Mouse (Mus musculus): ENCODE measurements at regions not wholly inside any gene's neighbourhood (a gene's known extent, or its start where the extent isn't known, plus 50 kb on each side); places are given as distances from the start of the nearest gene placed in this dataset.

DNA sequence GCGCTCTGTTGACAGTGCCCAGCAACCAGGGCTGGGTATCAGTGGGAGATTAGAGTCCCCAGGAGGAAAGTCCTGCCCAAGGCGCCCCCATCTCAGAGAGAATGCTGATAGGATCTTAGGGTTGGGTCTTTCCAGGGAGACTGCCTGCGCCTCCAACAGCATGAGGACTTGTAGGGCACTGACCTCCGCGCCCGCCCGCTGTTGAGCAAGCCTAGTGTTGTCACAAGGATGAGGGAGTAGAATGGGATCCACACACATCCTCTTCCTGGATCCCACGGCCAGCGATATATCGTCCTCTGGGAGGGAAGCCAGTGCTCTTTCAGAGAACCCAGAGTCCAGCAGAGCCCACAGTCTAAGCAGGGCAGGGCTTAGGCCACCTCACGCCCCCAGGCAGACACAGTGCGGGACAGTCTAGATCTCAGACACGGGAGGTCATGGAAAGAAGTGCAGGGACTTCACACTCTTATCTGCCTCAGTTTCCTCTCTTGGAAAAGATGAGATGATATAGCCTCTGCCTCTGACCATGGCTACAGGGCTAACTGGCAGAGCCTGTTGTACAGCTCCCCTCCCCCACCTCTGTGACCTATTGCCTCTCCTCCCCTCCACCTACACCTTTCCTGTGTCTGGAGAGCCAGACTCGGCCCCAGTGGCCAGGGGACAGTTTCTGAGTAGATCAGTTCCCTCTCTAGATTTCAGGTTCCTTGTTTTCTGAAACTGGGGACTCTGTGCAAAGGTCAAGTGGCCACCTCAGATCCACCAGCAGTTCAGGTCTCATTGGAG lies 52.0 kb upstream of the Dusp5 start:
- DNase-seq (ENCODE audit: low spot score) (no peak), ATAC-seq (ENCODE audit: insufficient read depth, low FRiP score, low TSS enrichment) (no peak)
- Histone ChIP-seq H3K27ac (ENCODE audit: low read depth, low read length) (no peak overlapping the region), H3K36me3 (ENCODE audit: control insufficient read depth, insufficient read depth, low read length) (no peaks in the 10 kb centered on the region), H3K4me2 (ENCODE audit: low read depth) (no peak overlapping the region), H3K9ac (ENCODE audit: low read length) (no peak overlapping the region), H3K27me3 (ENCODE audit: control insufficient read depth, insufficient read depth, low read length) (no peaks in the 10 kb centered on the region), H3K4me3 (ENCODE audit: low read depth, low read length) (no peak overlapping the region), H3K4me1 (ENCODE audit: control insufficient read depth, insufficient read depth, low read length) (no peaks in the 10 kb centered on the region), H3K9me3 (ENCODE audit: control insufficient read depth, low read length) (no peaks in the 10 kb centered on the region)
- 84% methylated on average over 14 of the region's 14 CpGs for WGBS

DNA sequence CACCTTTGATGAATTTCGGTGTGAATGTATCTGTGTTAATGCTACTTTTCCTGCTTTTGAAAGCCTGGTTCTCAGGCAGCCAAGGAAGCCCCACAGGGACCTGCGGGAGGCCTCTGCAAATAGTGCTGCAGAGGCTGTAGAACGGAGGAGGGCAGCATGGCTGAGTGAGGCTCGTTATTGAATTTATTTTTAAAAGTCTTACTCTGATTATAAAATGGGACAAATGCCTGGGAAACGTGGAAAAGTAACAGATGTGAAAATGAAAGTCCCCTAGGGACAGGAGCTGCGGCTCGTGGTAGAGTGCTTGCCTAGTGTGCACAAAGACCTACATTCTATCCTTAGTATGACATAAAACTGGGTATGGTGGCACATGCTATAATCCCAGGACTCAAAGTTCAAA lies 59.7 kb upstream of the Dusp5 start:
- H3K9me3 ChIP-seq (ENCODE audit: control insufficient read depth, low read length) = no peaks in the 10 kb centered on the region
- WGBS = 64% methylated on average over 7 of the region's 7 CpGs
- ATAC-seq (ENCODE audit: insufficient read depth, low FRiP score, low TSS enrichment) = no peak

DNA sequence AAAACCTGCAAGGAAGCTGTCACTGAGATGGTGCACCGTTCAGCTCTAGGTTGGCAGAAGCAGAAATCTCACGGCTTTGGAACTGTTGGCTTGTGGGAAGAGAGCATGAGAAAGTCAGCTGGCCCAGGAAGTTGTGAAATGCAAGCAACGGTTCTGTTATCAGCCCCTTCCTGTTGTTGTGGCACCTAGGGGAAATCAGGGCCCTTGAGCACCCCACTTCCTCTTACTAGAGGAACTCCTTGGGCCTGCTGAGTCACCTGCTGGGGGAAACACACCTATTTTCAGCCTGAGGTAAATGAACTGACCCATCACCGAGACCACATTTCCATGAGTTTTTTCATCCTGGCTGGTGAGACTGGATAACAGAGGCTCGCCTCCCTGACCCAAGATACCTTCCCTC lies 64.2 kb upstream of the Dusp5 start:
- Histone ChIP-seq H3K9me3 (ENCODE audit: control insufficient read depth, low read length) (no peaks in the 10 kb centered on the region), H3K27me3 (ENCODE audit: control insufficient read depth, insufficient read depth, low read length) (no peaks in the 10 kb centered on the region), H3K4me2 (ENCODE audit: low read depth) (no peak overlapping the region), H3K36me3 (ENCODE audit: control insufficient read depth, insufficient read depth, low read length) (no peaks in the 10 kb centered on the region), H3K4me1 (ENCODE audit: control insufficient read depth, insufficient read depth, low read length) (peaks cover 6% of the 10 kb centered on the region; the same call in 1 of the 2 replicates), H3K4me3 (ENCODE audit: low read depth, low read length) (no peak overlapping the region), H3K9ac (ENCODE audit: low read length) (no peak overlapping the region), H3K27ac (ENCODE audit: low read depth, low read length) (no peak overlapping the region)
- DNase-seq (ENCODE audit: low spot score) = no peak
- WGBS = 81% methylated on average over 5 of the region's 5 CpGs
- no peak for ATAC-seq (ENCODE audit: insufficient read depth, low FRiP score, low TSS enrichment)

More for the DNA sequence above, 59.7 kb upstream of the Dusp5 start:
- H3K4me1 ChIP-seq (ENCODE audit: control insufficient read depth, insufficient read depth, low read length) = no peaks in the 10 kb centered on the region
- no peak overlapping the region for H3K27ac ChIP-seq (ENCODE audit: low read depth, low read length)
- H3K9ac ChIP-seq (ENCODE audit: low read length) = no peak overlapping the region
- H3K4me2 ChIP-seq (ENCODE audit: low read depth) = no peak overlapping the region
- no peak overlapping the region for H3K4me3 ChIP-seq (ENCODE audit: low read depth, low read length)
- H3K36me3 ChIP-seq (ENCODE audit: control insufficient read depth, insufficient read depth, low read length) = no peaks in the 10 kb centered on the region
- no peaks in the 10 kb centered on the region for H3K27me3 ChIP-seq (ENCODE audit: control insufficient read depth, insufficient read depth, low read length)
- DNase-seq (ENCODE audit: low spot score) = no peak

DNA sequence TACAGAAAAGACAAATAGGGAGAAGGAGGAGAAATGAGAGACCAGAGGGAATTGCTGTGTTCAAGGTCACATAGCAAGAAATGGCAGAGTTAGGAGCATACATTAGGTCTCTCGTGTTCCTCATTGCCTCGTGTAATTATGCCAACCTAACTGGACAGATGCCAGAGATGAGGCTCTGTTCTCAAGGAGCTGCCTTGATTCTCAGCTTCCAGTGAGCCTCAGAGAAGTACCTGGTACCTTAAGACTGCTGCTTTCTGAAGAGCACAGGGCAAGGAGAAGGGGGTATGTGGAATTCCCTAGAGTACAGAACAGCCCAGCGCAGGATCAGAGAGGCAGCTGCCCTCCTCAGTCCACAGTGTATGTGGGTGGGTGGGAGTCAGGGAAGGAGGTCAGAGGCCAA lies 64.8 kb upstream of the Dusp5 start:
- H3K4me1 ChIP-seq (ENCODE audit: control insufficient read depth, insufficient read depth, low read length) = peaks cover 6% of the 10 kb centered on the region; the same call in 1 of the 2 replicates
- 94% methylated on average over 3 of the region's 3 CpGs for WGBS
- no peak overlapping the region for H3K9ac ChIP-seq (ENCODE audit: low read length)
- DNase-seq (ENCODE audit: low spot score) = no peak
- H3K9me3 ChIP-seq (ENCODE audit: control insufficient read depth, low read length) = no peaks in the 10 kb centered on the region
- H3K27me3 ChIP-seq (ENCODE audit: control insufficient read depth, insufficient read depth, low read length) = no peaks in the 10 kb centered on the region
- no peak for ATAC-seq (ENCODE audit: insufficient read depth, low FRiP score, low TSS enrichment)
- no peak overlapping the region for H3K4me2 ChIP-seq (ENCODE audit: low read depth)
- H3K4me3 ChIP-seq (ENCODE audit: low read depth, low read length) = no peak overlapping the region
- H3K27ac ChIP-seq (ENCODE audit: low read depth, low read length) = no peak overlapping the region
- H3K36me3 ChIP-seq (ENCODE audit: control insufficient read depth, insufficient read depth, low read length) = no peaks in the 10 kb centered on the region

DNA sequence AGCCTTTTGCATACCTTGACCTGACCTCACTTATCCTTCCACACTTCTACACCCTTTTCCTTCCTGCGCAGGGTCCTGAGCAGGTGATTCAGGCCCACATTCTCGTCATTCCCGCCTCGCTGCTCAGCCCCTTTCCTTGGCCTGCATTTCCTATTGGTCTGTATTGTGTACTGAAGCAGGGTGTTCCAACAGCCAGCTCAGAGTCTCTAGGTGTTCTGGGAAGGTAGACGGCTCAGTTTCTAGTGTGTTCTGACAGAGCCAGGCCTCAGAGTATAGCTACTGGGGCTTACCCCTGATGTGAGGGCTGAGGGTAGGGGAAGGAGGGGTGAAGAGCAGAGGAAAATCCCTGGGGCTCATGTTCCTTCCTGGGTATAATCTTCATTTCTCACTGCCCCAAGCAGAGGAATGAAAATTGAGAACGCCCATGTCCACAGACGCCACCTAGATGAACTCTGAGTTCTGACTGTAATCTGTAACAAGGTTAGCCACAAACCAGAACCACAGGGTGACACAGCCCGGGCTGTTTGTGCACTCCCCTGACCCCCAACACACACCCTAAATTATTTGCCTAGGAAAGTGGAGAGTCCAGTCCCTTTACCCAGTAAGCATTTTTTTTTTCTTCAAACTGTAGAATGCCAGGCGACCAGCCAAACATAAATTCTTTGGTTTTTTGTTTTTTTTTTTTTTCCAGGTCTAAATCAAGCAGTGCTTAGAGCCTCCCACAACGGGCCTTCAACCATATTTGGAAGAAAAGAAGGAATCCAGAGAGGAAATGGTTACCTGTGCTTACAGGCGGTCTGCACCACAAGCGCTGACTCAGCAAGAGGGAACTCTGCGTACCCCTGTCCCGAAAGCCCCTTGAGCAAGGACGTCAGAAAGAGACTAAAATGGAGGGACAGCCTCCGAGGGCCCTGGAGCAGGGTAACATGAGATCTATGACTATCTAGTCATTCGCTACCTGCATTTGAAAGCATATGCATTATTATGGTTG lies 67.6 kb upstream of the Dusp5 start:
- H3K36me3 ChIP-seq (ENCODE audit: control insufficient read depth, insufficient read depth, low read length) = no peaks in the 10 kb centered on the region
- ATAC-seq (ENCODE audit: insufficient read depth, low FRiP score, low TSS enrichment) (no peak), DNase-seq (ENCODE audit: low spot score) (no peak)
- no peaks in the 10 kb centered on the region for H3K9me3 ChIP-seq (ENCODE audit: control insufficient read depth, low read length)
- no peak overlapping the region for H3K9ac ChIP-seq (ENCODE audit: low read length)
- no peak overlapping the region for H3K27ac ChIP-seq (ENCODE audit: low read depth, low read length)
- WGBS = 65% methylated on average over 17 of the region's 17 CpGs
- H3K27me3 ChIP-seq (ENCODE audit: control insufficient read depth, insufficient read depth, low read length) = no peaks in the 10 kb centered on the region
- peaks cover 6% of the 10 kb centered on the region; the same call in 1 of the 2 replicates for H3K4me1 ChIP-seq (ENCODE audit: control insufficient read depth, insufficient read depth, low read length)
- H3K4me2 ChIP-seq (ENCODE audit: low read depth) = no peak overlapping the region
- no peak overlapping the region for H3K4me3 ChIP-seq (ENCODE audit: low read depth, low read length)

DNA sequence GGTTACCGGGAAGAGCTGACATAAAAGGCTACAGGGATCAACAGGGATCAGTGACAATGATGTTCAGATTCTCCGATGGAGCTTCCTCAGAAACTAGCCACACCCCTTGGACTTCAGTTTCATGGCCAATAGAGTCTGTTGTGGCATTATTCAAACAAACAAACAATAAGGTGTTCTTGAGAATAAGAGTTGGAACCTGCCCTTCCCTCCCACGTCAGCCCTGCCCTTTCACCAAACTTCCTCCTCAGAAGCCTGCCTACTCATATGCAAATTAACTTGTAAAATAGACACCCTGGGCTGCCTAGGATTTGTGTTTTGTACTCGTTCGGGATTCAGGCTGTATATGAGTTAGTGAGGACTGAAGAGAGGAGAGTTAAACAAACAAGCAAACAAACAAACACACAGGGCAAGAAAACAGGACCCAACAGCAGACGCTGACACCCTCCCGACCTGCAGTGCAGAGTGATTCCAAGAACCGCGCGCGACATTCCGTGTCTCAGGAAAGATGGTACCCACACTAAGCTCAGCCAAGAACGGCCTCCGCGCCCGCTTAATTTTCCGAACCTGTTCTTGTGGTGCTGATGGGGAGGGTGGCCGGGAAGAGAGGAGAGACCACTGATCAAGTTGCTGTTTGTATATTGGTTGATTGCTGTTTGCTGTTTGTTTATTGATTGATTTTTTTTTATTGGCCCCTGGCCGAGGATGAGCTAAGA lies 68.4 kb upstream of the Dusp5 start:
- Histone ChIP-seq H3K36me3 (ENCODE audit: control insufficient read depth, insufficient read depth, low read length) (no peaks in the 10 kb centered on the region), H3K27me3 (ENCODE audit: control insufficient read depth, insufficient read depth, low read length) (no peaks in the 10 kb centered on the region), H3K9me3 (ENCODE audit: control insufficient read depth, low read length) (no peaks in the 10 kb centered on the region), H3K4me3 (ENCODE audit: low read depth, low read length) (no peak overlapping the region), H3K9ac (ENCODE audit: low read length) (no peak overlapping the region), H3K27ac (ENCODE audit: low read depth, low read length) (no peak overlapping the region), H3K4me1 (ENCODE audit: control insufficient read depth, insufficient read depth, low read length) (peaks cover 6% of the 10 kb centered on the region; the same call in 1 of the 2 replicates), H3K4me2 (ENCODE audit: low read depth) (peak overlapping the region; percentile 24)
- no peak for ATAC-seq (ENCODE audit: insufficient read depth, low FRiP score, low TSS enrichment)
- DNase-seq (ENCODE audit: low spot score) = no peak
- 5% methylated on average over 19 of the region's 19 CpGs for WGBS

DNA sequence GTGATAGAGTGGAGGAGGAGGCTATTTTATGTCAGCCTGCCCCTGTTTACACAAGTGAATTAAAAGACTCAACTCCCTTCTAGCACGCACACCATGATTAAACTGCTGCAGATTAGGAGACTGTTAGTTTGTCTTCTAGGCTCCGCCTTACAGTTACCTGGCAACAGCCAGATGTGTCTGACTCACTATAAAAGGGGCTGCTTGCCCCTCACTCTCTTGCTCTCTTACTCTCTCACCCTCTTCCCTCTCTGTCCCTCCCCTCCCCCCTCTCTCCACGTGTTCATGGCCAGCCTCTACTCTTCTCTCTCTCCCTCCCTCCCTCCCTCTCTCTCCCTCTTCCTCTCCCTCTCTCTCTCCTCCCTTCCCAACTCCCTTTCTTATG lies 69.0 kb upstream of the Smndc1 start:
- DNase-seq (ENCODE audit: low spot score) (no peak), ATAC-seq (ENCODE audit: insufficient read depth, low FRiP score, low TSS enrichment) (no peak)
- H3K27ac ChIP-seq (ENCODE audit: low read depth, low read length) = no peak overlapping the region
- H3K27me3 ChIP-seq (ENCODE audit: control insufficient read depth, insufficient read depth, low read length) = no peaks in the 10 kb centered on the region
- no peak overlapping the region for H3K4me2 ChIP-seq (ENCODE audit: low read depth)
- H3K9me3 ChIP-seq (ENCODE audit: control insufficient read depth, low read length) = no peaks in the 10 kb centered on the region
- 25% methylated on average over 3 of the region's 3 CpGs for WGBS
- H3K36me3 ChIP-seq (ENCODE audit: control insufficient read depth, insufficient read depth, low read length) = no peaks in the 10 kb centered on the region
- no peak overlapping the region for H3K4me3 ChIP-seq (ENCODE audit: low read depth, low read length)
- peaks cover 6% of the 10 kb centered on the region; the same call in 1 of the 2 replicates for H3K4me1 ChIP-seq (ENCODE audit: control insufficient read depth, insufficient read depth, low read length)
- no peak overlapping the region for H3K9ac ChIP-seq (ENCODE audit: low read length)

DNA sequence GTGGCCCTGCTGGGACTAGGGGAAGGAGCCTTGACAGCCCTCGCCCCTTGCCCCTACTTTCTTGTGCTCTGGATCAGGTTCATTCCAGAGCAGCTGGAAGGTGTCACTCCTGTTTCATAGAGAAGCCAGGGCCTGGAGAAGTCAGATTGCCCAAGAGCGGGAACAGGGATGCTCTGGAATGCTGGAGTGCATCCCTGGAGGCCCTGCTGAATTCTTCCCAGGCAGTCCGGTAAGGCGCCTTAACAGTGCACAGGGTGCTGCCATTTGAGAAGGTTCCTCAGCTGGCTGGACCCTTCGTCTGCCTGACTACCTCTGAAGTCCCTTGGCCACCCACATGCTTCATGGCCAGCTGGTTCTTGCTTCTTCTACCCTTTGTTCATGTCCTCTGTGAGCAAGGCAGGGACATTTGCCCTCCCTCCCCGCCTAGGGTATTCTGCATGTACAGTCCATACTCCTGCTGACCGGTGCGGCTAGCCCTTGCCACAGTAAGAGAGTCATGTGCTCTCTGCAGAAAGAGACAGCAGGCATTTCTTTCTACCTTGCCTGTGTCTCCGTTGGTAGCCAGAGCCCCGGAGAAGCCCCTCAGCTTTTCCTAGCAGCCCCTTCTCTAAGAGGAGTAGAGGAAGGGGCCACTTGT lies 68.5 kb upstream of the Smndc1 start:
- H3K4me3 ChIP-seq (ENCODE audit: low read depth, low read length) = no peak overlapping the region
- ATAC-seq (ENCODE audit: insufficient read depth, low FRiP score, low TSS enrichment) = no peak; the same call in 1 of the 2 replicates
- peaks cover 8% of the 10 kb centered on the region; the same call in 1 of the 2 replicates for H3K4me1 ChIP-seq (ENCODE audit: control insufficient read depth, insufficient read depth, low read length)
- no peaks in the 10 kb centered on the region for H3K9me3 ChIP-seq (ENCODE audit: control insufficient read depth, low read length)
- DNase-seq (ENCODE audit: low spot score) = no peak
- H3K9ac ChIP-seq (ENCODE audit: low read length) = no peak overlapping the region
- no peaks in the 10 kb centered on the region for H3K36me3 ChIP-seq (ENCODE audit: control insufficient read depth, insufficient read depth, low read length)
- no peaks in the 10 kb centered on the region for H3K27me3 ChIP-seq (ENCODE audit: control insufficient read depth, insufficient read depth, low read length)
- 59% methylated on average over 10 of the region's 10 CpGs for WGBS
- H3K4me2 ChIP-seq (ENCODE audit: low read depth) = no peak overlapping the region
- H3K27ac ChIP-seq (ENCODE audit: low read depth, low read length) = no peak overlapping the region

Measured in neural tube, embryonic 11.5 days (tissue).